Mouse (Mus musculus) megakaryocyte, adult 5-6 weeks (primary cell): Measurements from ENCODE around the gene Tbc1d8. TPM values are rescaled to one million over a fixed set of nuclear protein-coding genes. Genes with fewer than 3 reads are reported as not detected.

ENCODE experiments used
- ATAC-seq: 2 replicates; pipeline ENCODE4 v1.8.0; 2016; ENCODE audit warnings: mild to moderate bottlenecking, inconsistent platforms; ENCODE audit not compliant: poor library complexity, severe bottlenecking
- total RNA-seq, 2 experiments: library from RNA; stranded (forward) in 1 of 2; stranded (reverse) in 1 of 2; fragments of 153-499, 151-499 nt in 1 of 2; fragments of 221-1000, 200-1000 nt in 1 of 2; gene quantifications; 2 replicates each; pipeline versions ENCODE4 v1.2.3 to v1.2.4; 2015 to 2017

Tbc1d8 gene
- total RNA-seq, 2 experiments from 2014 or later: 35.5 to 61.8 TPM

GRCm38 (mm10) chr1:39368267-39368841, 110.2 kb downstream of the Tbc1d8 start:
- no peak for ATAC-seq

GRCm38 (mm10) chr1:39367601-39368266, 110.8 kb downstream of the Tbc1d8 start, which contains the start of gene Rpl31:
TSS of gene Rpl31 (plus strand) at chr1:39367842.
- ATAC-seq: peak; percentile 100

- no peak for ATAC-seq
These were observed 111.5 kb downstream of the Tbc1d8 start for GRCm38 (mm10) chr1:39367045-39367444.

GRCm38 (mm10) chr1:39365562-39365961, 113.0 kb downstream of the Tbc1d8 start:
- no peak for ATAC-seq

GRCm38 (mm10) chr1:39362515-39362893, 116.1 kb downstream of the Tbc1d8 start:
- no peak for ATAC-seq

GRCm38 (mm10) chr1:39361754-39362514, 116.6 kb downstream of the Tbc1d8 start:
- ATAC-seq: no peak

- ATAC-seq: no peak
These were observed 129.1 kb downstream of the Tbc1d8 start for GRCm38 (mm10) chr1:39349427-39349826.

- no peak for ATAC-seq
These were observed 129.6 kb downstream of the Tbc1d8 start for GRCm38 (mm10) chr1:39349001-39349400.

- no peak for ATAC-seq
These were observed 133.5 kb downstream of the Tbc1d8 start for GRCm38 (mm10) chr1:39344981-39345600.

GRCm38 (mm10) chr1:39343242-39343641, 135.3 kb downstream of the Tbc1d8 start:
- ATAC-seq: no peak

- no peak for ATAC-seq
These were observed 136.7 kb downstream of the Tbc1d8 start for GRCm38 (mm10) chr1:39341807-39342206.

GRCm38 (mm10) chr1:39340647-39341046, 137.9 kb downstream of the Tbc1d8 start:
- peak; percentile 73 for ATAC-seq

GRCm38 (mm10) chr1:39340156-39340555, 138.4 kb downstream of the Tbc1d8 start:
- ATAC-seq: no peak

GRCm38 (mm10) chr1:39339455-39339854, 139.1 kb downstream of the Tbc1d8 start:
- no peak for ATAC-seq

GRCm38 (mm10) chr1:39338831-39339230, 139.7 kb downstream of the Tbc1d8 start:
- ATAC-seq: no peak

GRCm38 (mm10) chr1:39336788-39337187, 141.8 kb downstream of the Tbc1d8 start:
- no peak for ATAC-seq

GRCm38 (mm10) chr1:39335561-39336196, 142.9 kb downstream of the Tbc1d8 start:
- no peak for ATAC-seq

GRCm38 (mm10) chr1:39332456-39332855, 146.1 kb downstream of the Tbc1d8 start:
- ATAC-seq: no peak

GRCm38 (mm10) chr1:39330857-39331594, 147.5 kb downstream of the Tbc1d8 start:
- no peak for ATAC-seq

- no peak for ATAC-seq
These were observed 151.0 kb downstream of the Tbc1d8 start for GRCm38 (mm10) chr1:39327546-39327945.
